Mouse (Mus musculus): ENCODE results near the gene Ormdl3. TPM values are rescaled to one million over a fixed set of nuclear protein-coding genes. Genes with fewer than 3 reads are reported as not detected.

The Ormdl3 gene
- total RNA-seq, 4 experiments from 2014 or later = 39.7 to 46.4 (median 43.1) TPM

DNA sequence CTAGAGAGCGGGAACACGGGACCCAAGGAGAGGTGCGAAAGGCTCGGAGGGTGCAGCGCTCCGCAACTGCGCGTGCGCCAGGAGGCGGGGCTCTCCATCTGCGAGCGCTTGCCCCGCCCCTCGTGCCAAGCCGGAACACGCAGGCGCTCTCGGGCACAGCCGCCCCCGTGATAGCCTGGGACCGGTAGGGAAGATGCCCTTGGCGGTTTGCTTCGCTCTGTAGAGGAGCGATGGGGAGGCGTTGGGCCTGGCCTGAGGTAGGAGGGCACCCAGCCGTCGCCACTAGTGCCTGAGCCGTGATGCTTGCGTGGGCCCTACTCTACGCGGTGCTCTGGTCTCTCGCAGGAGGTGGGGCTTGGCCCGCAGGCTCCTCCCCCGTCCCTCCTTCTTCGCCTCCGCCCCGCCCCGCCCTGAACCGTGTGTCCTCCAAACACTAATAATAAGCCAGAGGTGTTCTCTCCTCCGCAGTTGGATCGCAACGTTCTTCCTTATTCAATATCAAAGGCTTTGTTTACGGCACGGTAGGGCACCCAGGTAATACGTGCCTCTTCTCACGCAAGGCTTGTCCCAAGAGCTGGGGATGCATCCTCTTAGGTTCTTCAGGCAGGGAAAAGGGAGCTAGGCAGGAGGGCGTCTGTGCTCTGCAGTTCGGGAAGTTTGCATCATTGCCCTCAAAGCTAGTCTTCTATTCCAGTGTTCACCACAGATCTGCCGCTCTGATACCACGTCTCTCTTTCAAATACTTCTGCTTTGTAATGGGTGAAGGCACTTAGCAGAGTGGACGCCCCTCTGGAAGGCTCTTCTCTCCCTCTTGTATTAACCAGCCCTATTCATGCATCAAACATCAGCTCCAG is 36.0 kb downstream of the Ormdl3 start, which contains the start of gene Zpbp2:
Gene Zpbp2, plus strand, starts transcription at position 123 of the 854 bp plus-strand sequence.
- peak; percentile 77 for DNase-seq (ENCODE audit: low spot score)

DNA sequence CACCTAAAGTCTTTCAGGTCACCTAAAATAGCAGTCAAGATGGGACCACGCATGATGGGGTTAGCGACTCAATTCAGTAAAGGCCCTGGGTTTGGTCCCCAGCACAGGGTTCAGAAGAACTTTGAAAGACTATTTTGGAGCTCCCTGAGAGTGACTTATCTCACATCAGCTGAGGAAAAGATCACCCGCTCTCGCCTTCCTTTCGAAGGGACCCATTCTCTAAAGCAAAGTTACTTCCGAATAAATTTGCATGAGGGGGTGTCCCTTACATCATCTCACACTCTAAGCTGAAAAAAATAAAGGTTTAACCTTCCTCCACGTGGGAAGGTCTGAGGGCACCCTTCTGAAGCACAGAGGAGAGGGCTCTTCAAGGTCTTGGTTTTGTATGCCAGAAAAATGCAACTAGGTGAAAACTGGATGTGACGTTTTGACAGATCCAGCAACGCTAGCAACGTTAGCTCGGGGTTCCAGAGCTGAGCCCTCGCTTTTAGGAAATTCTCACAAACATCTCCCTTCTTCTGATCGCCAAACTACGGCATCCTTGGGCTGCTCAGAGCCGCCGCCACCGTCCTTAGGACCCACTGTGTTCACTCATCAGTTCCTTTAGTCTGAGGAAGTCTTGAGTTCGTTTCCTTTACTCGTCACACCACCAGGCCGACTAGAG is 36.7 kb downstream of the Ormdl3 start:
- DNase-seq (ENCODE audit: low spot score) = no peak

DNA sequence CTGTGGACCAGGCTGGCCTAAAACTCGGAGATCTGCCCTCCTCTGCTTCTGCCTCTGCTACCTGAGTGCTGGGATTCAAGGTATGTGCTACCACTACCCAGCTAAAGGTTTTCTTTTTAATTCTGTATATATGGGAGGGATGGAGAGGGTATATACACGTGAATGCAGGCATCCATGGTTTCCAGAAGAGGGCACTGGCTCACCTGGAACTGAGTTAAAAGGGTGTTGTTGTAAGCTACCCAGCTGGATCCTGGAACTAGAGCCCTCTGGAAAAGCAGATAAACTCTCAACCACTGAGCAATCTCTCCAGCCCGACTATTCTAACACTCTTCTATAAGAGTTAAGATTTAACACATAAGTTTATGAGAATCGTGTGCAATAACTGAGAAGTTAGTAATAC is 37.8 kb downstream of the Ormdl3 start:
- no peak for DNase-seq (ENCODE audit: low spot score)

DNA sequence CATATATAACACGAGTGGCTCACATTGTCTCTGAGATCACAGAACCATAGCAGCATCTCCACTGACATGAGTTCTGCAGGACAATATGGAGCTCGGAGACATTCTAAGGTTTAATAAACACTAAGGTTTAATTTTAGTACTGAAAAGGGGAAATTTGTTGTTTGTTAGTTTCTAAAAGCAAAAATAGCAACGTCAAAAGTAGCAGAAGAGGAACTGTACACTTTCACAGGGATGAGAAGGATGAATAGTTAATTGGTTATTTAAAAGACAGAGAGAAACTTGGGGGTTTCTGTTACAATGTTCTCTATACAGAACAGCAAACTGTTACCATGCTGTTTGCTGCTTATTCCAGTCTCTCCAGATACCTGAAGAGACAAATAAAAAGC is 39.9 kb downstream of the Ormdl3 start:
- no peak for DNase-seq (ENCODE audit: low spot score)

DNA sequence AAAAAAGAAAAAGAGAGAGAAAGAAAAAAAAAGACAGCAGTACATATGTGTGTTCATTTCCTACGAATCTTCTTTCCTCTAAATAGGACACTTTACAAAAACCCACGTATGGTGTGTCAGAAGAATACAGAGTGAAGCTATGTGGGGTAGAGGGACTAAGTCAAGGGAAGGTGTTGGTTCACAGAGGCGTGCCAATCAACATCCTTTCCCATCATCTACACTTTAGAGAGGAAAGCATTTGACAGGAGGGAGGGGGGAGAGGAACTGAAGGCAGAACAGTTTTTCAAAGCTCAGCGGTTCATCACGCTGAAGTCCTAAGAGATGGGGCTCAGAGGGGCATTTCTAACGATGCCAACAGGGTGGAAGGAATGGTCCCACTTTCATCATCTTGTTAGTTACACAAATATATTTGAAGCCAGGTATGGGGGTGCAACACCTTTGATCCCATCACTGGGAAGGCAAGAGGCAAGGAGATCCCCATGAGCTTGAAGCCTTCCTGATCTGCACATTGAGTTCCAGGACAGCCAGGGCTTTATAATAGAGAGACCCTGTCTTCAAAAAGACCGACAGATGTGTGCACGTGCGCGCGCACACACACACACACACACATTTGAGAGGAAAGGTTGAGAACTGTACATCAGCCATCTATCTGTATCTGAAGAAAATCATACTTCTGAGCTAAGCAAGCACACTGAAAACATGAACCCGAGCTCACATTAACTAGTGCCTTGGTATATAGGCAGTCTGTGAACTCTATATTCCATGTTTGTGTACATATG is 40.5 kb downstream of the Ormdl3 start:
- no peak for DNase-seq (ENCODE audit: low spot score)

DNA sequence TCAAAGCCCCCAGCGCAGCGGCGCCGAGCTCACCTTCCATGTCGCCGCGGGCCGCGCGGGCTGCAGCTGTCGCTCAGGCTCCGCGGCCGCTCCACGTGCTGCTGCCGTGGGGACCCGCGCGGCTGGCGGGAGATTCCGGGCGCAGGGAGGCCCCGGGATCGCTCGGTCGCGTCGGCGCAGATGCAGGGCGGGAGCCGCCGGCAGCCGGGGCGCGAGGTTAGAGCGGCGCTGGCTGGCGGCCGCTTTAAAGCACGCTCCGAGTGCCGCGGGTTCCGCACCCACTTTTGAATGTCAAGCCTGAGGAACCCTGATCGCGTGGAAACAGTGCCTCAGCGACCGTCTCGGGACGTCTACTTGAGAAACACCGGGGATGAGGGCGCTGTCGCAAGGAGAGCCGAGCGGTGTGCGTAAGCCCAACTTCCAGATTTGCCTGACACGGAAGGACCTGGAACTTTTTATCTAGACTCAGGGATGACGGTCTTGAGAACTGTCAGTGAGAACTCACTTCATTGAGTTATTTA is 41.4 kb downstream of the Ormdl3 start, which contains the start of gene Ikzf3:
Gene Ikzf3, minus strand, starts transcription at position 321 of the 521 bp plus-strand sequence.
- no peak for DNase-seq (ENCODE audit: low spot score)

DNA sequence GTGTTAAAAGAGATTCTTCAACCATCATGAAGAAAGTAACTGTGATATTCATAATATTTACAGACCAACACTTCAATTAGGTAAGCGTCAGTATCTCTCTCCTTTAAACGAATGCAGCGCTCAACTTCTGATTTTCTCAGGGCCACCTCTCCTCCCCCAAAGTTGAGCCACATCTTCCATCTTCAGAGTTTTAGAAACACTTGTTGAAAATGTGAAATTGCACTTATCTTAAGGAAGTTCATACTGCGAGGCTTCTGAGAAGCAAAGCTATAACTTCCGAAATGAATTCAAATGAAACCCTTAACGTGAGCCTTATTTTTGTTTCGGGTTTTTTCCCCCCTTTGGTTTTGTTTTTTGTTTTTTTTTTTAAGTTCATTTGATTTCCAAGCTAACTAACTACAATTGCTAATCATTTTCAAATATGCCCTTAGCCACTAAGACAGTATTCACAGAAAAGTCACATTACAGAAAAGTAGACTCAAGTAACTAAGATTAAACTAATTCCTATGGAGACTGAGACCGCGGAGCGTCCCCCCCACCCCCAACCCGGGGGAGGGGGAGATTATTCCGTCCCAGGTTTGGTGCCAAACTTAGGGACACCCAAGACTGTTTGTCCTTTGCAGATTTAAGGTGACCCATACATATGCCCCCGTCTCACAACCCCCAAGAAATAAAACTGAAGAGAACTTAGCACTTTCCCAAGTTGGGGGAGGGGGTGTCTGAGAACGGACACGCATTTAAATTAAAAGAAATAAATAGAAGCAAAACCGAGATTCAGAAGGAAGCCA is 42.1 kb downstream of the Ormdl3 start:
- no peak for DNase-seq (ENCODE audit: low spot score)

DNA sequence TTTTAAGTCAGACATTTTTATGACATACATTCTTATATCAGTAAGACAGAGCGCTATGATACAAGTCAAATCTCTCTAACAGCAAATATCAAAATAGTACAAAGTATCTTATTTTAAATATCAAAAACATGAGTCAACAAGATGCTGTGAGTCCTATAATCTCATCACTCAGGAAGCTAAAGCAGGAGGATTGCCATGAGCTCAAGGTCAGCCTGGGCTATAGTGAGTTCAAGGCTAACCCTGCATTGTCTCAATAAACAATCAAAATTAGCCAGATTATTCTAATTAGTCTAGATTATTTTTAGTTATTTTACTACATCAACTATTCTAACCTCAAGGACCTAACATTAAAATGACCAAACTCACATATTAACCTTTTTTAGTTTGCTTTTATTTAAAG is 43.8 kb downstream of the Ormdl3 start:
- DNase-seq (ENCODE audit: low spot score) = no peak

DNA sequence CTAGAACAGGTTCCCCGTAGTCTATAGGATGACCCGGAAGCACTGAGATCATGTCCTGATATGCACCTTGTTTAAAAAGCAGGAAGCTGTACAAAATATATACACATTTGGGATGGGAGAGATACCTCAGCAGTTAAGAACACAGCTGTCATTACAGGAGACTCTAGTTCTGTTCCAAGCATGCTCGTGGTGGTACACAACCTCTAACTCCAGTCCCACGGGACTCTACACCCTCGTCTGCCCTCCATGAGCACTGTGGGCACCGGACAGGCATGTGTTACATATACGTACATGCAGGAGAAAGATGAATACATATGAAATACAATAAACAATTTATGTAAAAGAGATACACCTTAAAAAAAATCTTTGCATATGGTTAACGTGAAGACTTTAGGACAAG is 44.6 kb downstream of the Ormdl3 start:
- DNase-seq (ENCODE audit: low spot score) = no peak

DNA sequence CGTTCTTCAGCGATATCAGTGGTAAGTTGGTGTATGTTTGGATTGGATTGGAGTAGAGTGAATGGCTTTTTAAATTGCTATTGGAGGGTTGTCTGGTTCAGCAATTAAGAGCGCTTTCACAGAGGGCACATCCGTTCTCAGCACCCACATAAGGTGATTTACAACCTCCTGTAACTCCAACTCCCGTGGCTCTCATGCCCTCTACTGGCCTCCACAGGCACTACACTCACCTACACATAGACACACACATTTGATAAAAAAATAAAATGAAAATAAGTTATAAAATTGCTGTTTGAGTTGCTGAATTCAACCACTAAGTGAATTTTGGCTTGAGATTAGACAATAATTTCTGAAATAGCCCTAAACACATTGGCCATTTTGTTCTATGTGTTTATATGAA is 46.8 kb downstream of the Ormdl3 start:
- no peak for DNase-seq (ENCODE audit: low spot score)

DNA sequence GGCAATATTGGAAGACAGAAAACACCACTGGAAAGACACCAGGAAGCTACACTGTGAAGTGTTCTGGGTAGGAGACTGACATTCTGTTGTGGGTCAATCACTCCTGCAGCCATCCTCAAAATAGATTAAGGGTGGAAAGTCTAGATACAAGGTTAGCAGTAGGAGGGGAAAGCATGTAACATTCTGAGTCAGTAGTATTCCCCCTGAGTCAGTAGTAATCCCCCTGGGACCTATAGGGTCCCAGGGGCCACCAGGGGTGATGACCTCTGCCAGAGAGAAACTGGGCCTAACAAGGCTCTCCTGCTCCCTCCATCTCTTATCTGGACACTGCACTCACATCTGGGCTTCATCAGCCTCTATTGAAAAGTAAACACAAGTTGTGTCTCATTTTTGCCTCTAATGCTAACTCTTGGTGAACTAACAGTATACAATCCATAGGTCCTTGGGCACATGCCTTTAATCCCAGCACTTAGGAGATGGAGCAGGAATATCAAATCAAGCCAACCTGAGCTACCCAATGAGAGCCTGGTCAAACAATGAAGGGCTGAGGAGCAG is 49.6 kb downstream of the Ormdl3 start:
- DNase-seq (ENCODE audit: low spot score) = no peak

Other genes starting within 250 kb of the Ormdl3 start
- gene Ppp1r1b, start 239.0 kb downstream of the Ormdl3 start, total RNA-seq (2022) = 10 to 100 TPM in 2 of 4 experiments, 1 to 10 TPM in 2; 4.0 to 11.3 (median 7.1) TPM
- 10 to 100 TPM; 17.2 to 28.8 (median 23.7) TPM for gene Stard3, start 229.0 kb downstream of the Ormdl3 start, total RNA-seq (2022)
- gene Tcap, start 203.6 kb downstream of the Ormdl3 start, total RNA-seq (2022) = 1,000 to 10,000 TPM; 2,176 to 4,520 (median 3,450) TPM
- gene Pnmt, start 200.9 kb downstream of the Ormdl3 start, total RNA-seq (2022) = 1 to 10 TPM in 3 of 4 experiments, not detected in 1; 1.2 to 1.6 (median 1.4) TPM
- 1 to 10 TPM; 8.2 to 9.6 (median 8.9) TPM for gene Pgap3, start 186.9 kb downstream of the Ormdl3 start, total RNA-seq (2022)
- gene Erbb2, start 174.9 kb downstream of the Ormdl3 start, total RNA-seq (2022) = 1 to 10 TPM; 5.4 to 9.1 (median 8.0) TPM
- 10 to 100 TPM; 66.9 to 78.4 (median 71.0) TPM for gene Mien1, start 148.4 kb downstream of the Ormdl3 start, total RNA-seq (2022)
- under 1 TPM in 1 of 4 experiments, not detected in 3; 0.19 TPM for gene Grb7, start 141.0 kb downstream of the Ormdl3 start, total RNA-seq (2022)
- 1 to 10 TPM in 2 of 4 experiments, under 1 TPM in 2; 0.47 to 1.3 (median 0.86) TPM for gene Ikzf3, start 41.3 kb downstream of the Ormdl3 start, total RNA-seq (2022)
- not detected for gene Zpbp2, start 36.3 kb downstream of the Ormdl3 start, total RNA-seq (2022)
- not detected for gene Lrrc3c, start 10.9 kb upstream of the Ormdl3 start, total RNA-seq (2022)
- 10 to 100 TPM in 1 of 4 experiments, 1 to 10 TPM in 3; 4.8 to 12.3 (median 7.9) TPM for gene Gm12355, start 38.3 kb upstream of the Ormdl3 start, total RNA-seq (2022)
- 1 to 10 TPM; 1.6 to 3.4 (median 2.8) TPM for gene Gsdma3, start 39.0 kb upstream of the Ormdl3 start, total RNA-seq (2022)
- gene Gsdma2, start 59.4 kb upstream of the Ormdl3 start, total RNA-seq (2022) = under 1 TPM in 1 of 4 experiments, not detected in 3; 0.25 TPM
- under 1 TPM in 2 of 4 experiments, not detected in 2; 0.14 to 0.16 TPM for gene Gsdma, start 77.0 kb upstream of the Ormdl3 start, total RNA-seq (2022)
- gene Psmd3, start 95.2 kb upstream of the Ormdl3 start, total RNA-seq (2022) = 100 to 1,000 TPM in 1 of 4 experiments, 10 to 100 TPM in 3; 95.0 to 106 (median 99.1) TPM
- not detected for gene Csf3, start 113.9 kb upstream of the Ormdl3 start, total RNA-seq (2022)
- gene Med24, start 142.1 kb upstream of the Ormdl3 start, total RNA-seq (2022) = 10 to 100 TPM; 44.4 to 49.9 (median 46.8) TPM
- gene Thra, start 153.3 kb upstream of the Ormdl3 start, total RNA-seq (2022) = 10 to 100 TPM; 92.5 to 98.4 (median 95.1) TPM
- gene Nr1d1, start 188.0 kb upstream of the Ormdl3 start, total RNA-seq (2022) = 100 to 1,000 TPM in 2 of 4 experiments, 10 to 100 TPM in 2; 81.4 to 121 (median 101) TPM
- gene Msl1, start 208.1 kb upstream of the Ormdl3 start, total RNA-seq (2022) = 10 to 100 TPM; 72.1 to 84.3 (median 78.7) TPM
- gene Casc3, start 217.5 kb upstream of the Ormdl3 start, total RNA-seq (2022) = 10 to 100 TPM; 16.0 to 20.9 (median 17.8) TPM
- gene Rapgefl1, start 249.4 kb upstream of the Ormdl3 start, total RNA-seq (2022) = 1 to 10 TPM in 1 of 4 experiments, under 1 TPM in 3; 0.38 to 1.1 (median 0.76) TPM